Mouse (Mus musculus): ENCODE measurements around the gene Zdhhc25.

Gene Zdhhc25

GRCm38 (mm10) chr15:88623891-88624290 is 23.8 kb downstream of the Zdhhc25 start:
- Histone ChIP-seq H3K4me1 (replicated peaks; ENCODE audit: low read depth, low read length) (no peaks in the 10 kb centered on the region), H3K9me3 (ENCODE audit: low read length) (peaks cover 17% of the 10 kb centered on the region), H3K36me3 (ENCODE audit: insufficient read depth, low read length) (no peaks in the 10 kb centered on the region), H3K27me3 (ENCODE audit: insufficient read depth, low read length) (0 out of 2 replicates have a peak, but pooled peaks cover 2% of the 10 kb centered on the region), H3K4me3 (replicated peaks; ENCODE audit: low read length) (no peak overlapping the region)
- TF ChIP-seq CTCF (conservative IDR thresholded peaks at IDR 0.05; ENCODE audit: low read length): no peak
- TF ChIP-seq POU5F1 (IDR thresholded peaks at IDR 0.05; ENCODE audit: borderline replicate concordance, low read length): no peak
- no peak for TF ChIP-seq NANOG (IDR thresholded peaks at IDR 0.05; ENCODE audit: borderline replicate concordance, low read length)

- Histone ChIP-seq H3K36me3 (ENCODE audit: insufficient read depth, low read length) (no peaks in the 10 kb centered on the region), H3K4me3 (replicated peaks; ENCODE audit: low read length) (no peak overlapping the region), H3K27me3 (ENCODE audit: insufficient read depth, low read length) (0 out of 2 replicates have a peak, but pooled peaks cover 2% of the 10 kb centered on the region), H3K9me3 (ENCODE audit: low read length) (peaks cover 15% of the 10 kb centered on the region), H3K4me1 (replicated peaks; ENCODE audit: low read depth, low read length) (no peaks in the 10 kb centered on the region)
- no peak for TF ChIP-seq NANOG (IDR thresholded peaks at IDR 0.05; ENCODE audit: borderline replicate concordance, low read length)
- TF ChIP-seq POU5F1 (IDR thresholded peaks at IDR 0.05; ENCODE audit: borderline replicate concordance, low read length): no peak
- no peak for TF ChIP-seq CTCF (conservative IDR thresholded peaks at IDR 0.05; ENCODE audit: low read length)
Measured at GRCm38 (mm10) chr15:88624874-88625277, 24.8 kb downstream of the Zdhhc25 start.

GRCm38 (mm10) chr15:88625303-88626066 is 25.4 kb downstream of the Zdhhc25 start:
- TF ChIP-seq POU5F1 (IDR thresholded peaks at IDR 0.05; ENCODE audit: borderline replicate concordance, low read length): no peak
- TF ChIP-seq CTCF (conservative IDR thresholded peaks at IDR 0.05; ENCODE audit: low read length): no peak
- no peak for TF ChIP-seq NANOG (IDR thresholded peaks at IDR 0.05; ENCODE audit: borderline replicate concordance, low read length)
- 0 out of 2 replicates have a peak, but pooled peaks cover 2% of the 10 kb centered on the region for H3K27me3 ChIP-seq (ENCODE audit: insufficient read depth, low read length)

DNA sequence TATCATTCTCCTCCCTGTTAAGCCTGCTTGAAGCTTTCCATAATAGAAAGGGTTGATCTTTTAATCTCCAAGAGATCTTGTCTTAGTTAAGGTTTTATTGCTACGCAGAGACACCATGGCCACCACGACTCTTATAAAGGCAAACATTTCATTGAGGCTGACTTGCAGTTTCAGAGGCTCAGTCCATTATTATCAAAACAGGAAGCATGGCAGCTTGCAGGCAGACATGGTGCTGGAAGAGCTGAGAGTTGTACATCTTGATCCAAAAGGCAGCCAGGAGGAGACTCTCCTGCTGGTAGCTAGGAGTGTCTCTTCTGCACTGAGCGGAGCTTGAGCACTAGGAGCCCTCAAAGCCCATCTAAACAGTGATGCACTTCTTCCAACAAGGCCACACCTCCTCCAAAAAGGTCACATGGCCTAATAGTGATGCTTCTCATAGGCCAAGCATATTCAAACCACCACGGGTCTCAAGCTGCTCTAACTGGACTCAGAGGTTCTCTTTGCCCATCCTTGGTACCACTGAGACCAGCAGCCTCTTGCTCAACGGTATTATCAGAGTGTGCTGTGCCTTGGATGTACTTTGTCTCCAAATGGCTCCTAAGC is 26.9 kb downstream of the Zdhhc25 start:
- Histone ChIP-seq H3K4me3 (replicated peaks; ENCODE audit: low read length) (no peak overlapping the region), H3K36me3 (ENCODE audit: insufficient read depth, low read length) (no peaks in the 10 kb centered on the region), H3K27me3 (ENCODE audit: insufficient read depth, low read length) (0 out of 2 replicates have a peak, but pooled peaks cover 2% of the 10 kb centered on the region), H3K9me3 (ENCODE audit: low read length) (peaks cover 15% of the 10 kb centered on the region), H3K4me1 (replicated peaks; ENCODE audit: low read depth, low read length) (no peaks in the 10 kb centered on the region)
- TF ChIP-seq CTCF (conservative IDR thresholded peaks at IDR 0.05; ENCODE audit: low read length): no peak
- TF ChIP-seq POU5F1 (IDR thresholded peaks at IDR 0.05; ENCODE audit: borderline replicate concordance, low read length): no peak
- no peak for TF ChIP-seq NANOG (IDR thresholded peaks at IDR 0.05; ENCODE audit: borderline replicate concordance, low read length)

More at GRCm38 (mm10) chr15:88625303-88626066, 25.4 kb downstream of the Zdhhc25 start:
- Histone ChIP-seq H3K9me3 (ENCODE audit: low read length) (peaks cover 15% of the 10 kb centered on the region), H3K36me3 (ENCODE audit: insufficient read depth, low read length) (no peaks in the 10 kb centered on the region), H3K4me1 (replicated peaks; ENCODE audit: low read depth, low read length) (no peaks in the 10 kb centered on the region), H3K4me3 (replicated peaks; ENCODE audit: low read length) (no peak overlapping the region)

DNA sequence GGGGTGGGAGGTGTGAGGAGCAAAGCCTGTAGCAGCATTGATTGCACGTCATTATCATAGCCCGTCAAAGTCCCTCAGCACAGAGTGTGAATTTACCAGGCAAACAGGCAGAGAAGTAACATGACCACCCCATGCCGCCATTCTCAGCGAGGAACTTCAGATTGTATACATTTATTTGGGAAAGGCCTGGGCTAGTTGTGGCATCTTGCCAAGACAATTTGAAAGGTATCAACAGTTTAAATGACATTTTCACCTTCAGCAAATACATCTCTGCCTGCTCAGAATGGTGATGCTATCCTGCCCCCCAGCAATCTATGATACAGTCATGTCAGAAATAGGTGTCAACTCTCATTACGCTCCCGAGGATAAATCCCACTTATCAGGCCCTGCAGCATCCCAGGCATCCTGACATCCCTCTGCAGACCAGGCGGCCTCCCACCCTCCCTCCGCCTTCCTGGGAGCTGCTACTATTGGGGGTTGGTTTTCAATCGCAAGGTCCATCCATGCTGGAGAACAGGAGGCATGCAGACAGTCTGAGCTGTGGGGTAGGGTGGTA is 28.8 kb downstream of the Zdhhc25 start:
- no peaks in the 10 kb centered on the region for H3K4me1 ChIP-seq (replicated peaks; ENCODE audit: low read depth, low read length)
- peaks cover 15% of the 10 kb centered on the region for H3K9me3 ChIP-seq (ENCODE audit: low read length)
- H3K4me3 ChIP-seq (replicated peaks; ENCODE audit: low read length): no peak overlapping the region
- H3K36me3 ChIP-seq (ENCODE audit: insufficient read depth, low read length): no peaks in the 10 kb centered on the region
- no peak for TF ChIP-seq NANOG (IDR thresholded peaks at IDR 0.05; ENCODE audit: borderline replicate concordance, low read length)
- TF ChIP-seq POU5F1 (IDR thresholded peaks at IDR 0.05; ENCODE audit: borderline replicate concordance, low read length): no peak
- TF ChIP-seq CTCF (conservative IDR thresholded peaks at IDR 0.05; ENCODE audit: low read length): no peak
- 0 out of 2 replicates have a peak, but pooled peaks cover 2% of the 10 kb centered on the region for H3K27me3 ChIP-seq (ENCODE audit: insufficient read depth, low read length)

GRCm38 (mm10) chr15:88635205-88635604 is 35.1 kb downstream of the Zdhhc25 start:
- TF ChIP-seq NANOG (IDR thresholded peaks at IDR 0.05; ENCODE audit: borderline replicate concordance, low read length) (no peak), POU5F1 (IDR thresholded peaks at IDR 0.05; ENCODE audit: borderline replicate concordance, low read length) (no peak), CTCF (conservative IDR thresholded peaks at IDR 0.05; ENCODE audit: low read length) (peak; percentile 50)
- no peaks in the 10 kb centered on the region for H3K36me3 ChIP-seq (ENCODE audit: insufficient read depth, low read length)
- H3K27me3 ChIP-seq (ENCODE audit: insufficient read depth, low read length): no peaks in the 10 kb centered on the region
- H3K4me1 ChIP-seq (replicated peaks; ENCODE audit: low read depth, low read length): no peaks in the 10 kb centered on the region
- H3K9me3 ChIP-seq (ENCODE audit: low read length): no peaks in the 10 kb centered on the region
- H3K4me3 ChIP-seq (replicated peaks; ENCODE audit: low read length): no peak overlapping the region

DNA sequence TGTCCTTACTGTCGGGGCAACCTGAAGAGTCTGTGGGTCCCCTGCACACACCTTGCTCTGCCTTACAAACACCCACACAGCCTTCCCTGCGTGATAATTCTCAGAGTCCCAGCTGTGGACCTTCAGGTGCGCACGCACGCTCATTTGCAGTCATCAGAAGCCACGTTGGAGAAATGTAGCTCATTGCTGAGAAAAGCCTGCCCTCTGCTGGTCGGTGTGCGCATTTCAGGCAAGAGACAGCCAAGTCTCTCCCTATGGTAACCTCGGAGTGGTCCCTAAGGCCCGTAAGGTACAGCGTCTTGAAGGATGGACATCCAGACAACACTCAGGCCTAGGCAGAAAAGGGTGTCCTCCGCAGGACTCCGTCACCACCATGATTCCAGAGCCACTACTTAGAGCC is 50.9 kb downstream of the Zdhhc25 start:
- H3K4me1 ChIP-seq (replicated peaks; ENCODE audit: low read depth, low read length): no peaks in the 10 kb centered on the region
- no peaks in the 10 kb centered on the region for H3K9me3 ChIP-seq (ENCODE audit: low read length)
- H3K27me3 ChIP-seq (ENCODE audit: insufficient read depth, low read length): peaks cover 26% of the 10 kb centered on the region
- H3K36me3 ChIP-seq (ENCODE audit: insufficient read depth, low read length): no peaks in the 10 kb centered on the region
- H3K4me3 ChIP-seq (replicated peaks; ENCODE audit: low read length): no peak overlapping the region
- TF ChIP-seq NANOG (IDR thresholded peaks at IDR 0.05; ENCODE audit: borderline replicate concordance, low read length): no peak
- peak; percentile 93 for TF ChIP-seq CTCF (conservative IDR thresholded peaks at IDR 0.05; ENCODE audit: low read length)

Data from E14TG2a.4 (cell line).